Comparison of ENCODE assay signal across 14 mouse cellular contexts in the genomic region with DNA sequence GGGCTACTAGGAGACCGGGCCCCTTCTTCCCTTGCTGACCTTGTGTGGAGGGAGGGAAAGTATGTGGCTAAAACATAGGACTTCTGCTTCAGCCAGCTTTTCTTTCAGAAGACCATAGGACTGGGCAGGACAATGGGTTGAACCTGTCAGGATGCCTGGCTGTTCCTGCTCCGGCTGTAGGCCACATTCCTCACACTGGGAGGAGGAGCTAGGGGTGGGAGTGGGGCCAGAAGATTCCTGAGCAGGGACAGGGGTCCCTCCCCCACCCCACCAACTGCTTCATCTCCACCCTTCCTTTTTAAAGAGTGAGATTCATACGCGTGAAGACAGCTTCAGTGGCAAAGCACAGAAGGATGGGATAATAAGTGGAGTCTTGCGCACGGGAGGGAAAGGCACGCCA. TPM values are rescaled to one million over a fixed set of nuclear protein-coding genes. Genes with fewer than 3 reads are reported as not detected.
A peak's percentile ranks its signal among the peaks of the same experiment; 100 is the strongest.
DNase-seq lines count a peak whose midpoint lies in the region; ATAC-seq and TF ChIP-seq lines count a peak whose summit lies in the region.
"Had no signal": no experiment of that assay in that cellular context is flagged by ENCODE, and none has a peak within 500 bp of the region (broad histone marks: within the 10 kb centered on the region; RNA-seq: fewer than 3 reads in every experiment).

No protein-coding gene starts in this region.

- H3K4me3 ChIP-seq in heart, embryonic 16.5 days (ENCODE audit: low read length): no peak overlapping the region
- H3K4me3 ChIP-seq in lung, postnatal 0 days (ENCODE audit: low read depth, low read length): no peak overlapping the region
- H3K4me3 ChIP-seq in stomach, postnatal 0 days (ENCODE audit: low read depth, low read length): no peak overlapping the region
- H3K4me3 ChIP-seq: embryonic facial prominence, embryonic 12.5 days; forebrain, embryonic 12.5 days had no signal

- no peak overlapping the region for H3K9ac ChIP-seq in heart, embryonic 16.5 days (ENCODE audit: low read length)
- no peak overlapping the region for H3K9ac ChIP-seq in lung, postnatal 0 days (replicated peaks; ENCODE audit: low read depth)
- H3K9ac ChIP-seq in stomach, postnatal 0 days (ENCODE audit: low read length): no peak overlapping the region
- H3K9ac ChIP-seq: embryonic facial prominence, embryonic 12.5 days; forebrain, embryonic 12.5 days had no signal

- 0 out of 2 replicates have a peak, but pooled peaks have one; percentile 23 for ATAC-seq in heart, embryonic 16.5 days (replicated peaks; ENCODE audit: extremely low read depth, insufficient read depth, low FRiP score)
- ATAC-seq in lung, postnatal 0 days: peak; percentile 46
- ATAC-seq in stomach, postnatal 0 days (ENCODE audit: low FRiP score, low TSS enrichment): no peak
- ATAC-seq: hindbrain, embryonic 16.5 days had no signal

- no peak for TF ChIP-seq EP300 in lung, postnatal 0 days (IDR thresholded peaks at IDR 0.05)
- no peak for TF ChIP-seq EP300 in stomach, postnatal 0 days (optimal IDR thresholded peaks at IDR 0.05)

- intact Hi-C loops in heart, postnatal 25 days (cut with DNase I): no loop called here
- intact Hi-C loops in gastrocnemius, postnatal 14 days (cut with DNase I; ENCODE audit: low total_unique reads): no loop called here
- intact Hi-C loops in left cerebral cortex, postnatal 36 days (cut with DNase I): no loop called here

- TF ChIP-seq CTCF in lung, postnatal 0 days (IDR thresholded peaks at IDR 0.05): no peak
- 0 out of 2 replicates have a peak, but pooled peaks have one; percentile 6 for TF ChIP-seq CTCF in stomach, postnatal 0 days (IDR thresholded peaks at IDR 0.05; ENCODE audit: low read depth)

- H3K4me1 ChIP-seq in heart, embryonic 16.5 days (ENCODE audit: control insufficient read depth, insufficient read depth, low read length): peaks cover 3% of the 10 kb centered on the region
- peaks cover 6% of the 10 kb centered on the region; the same call in 1 of the 2 replicates for H3K4me1 ChIP-seq in lung, postnatal 0 days (ENCODE audit: insufficient read depth, low read depth, low read length)
- H3K4me1 ChIP-seq in stomach, postnatal 0 days (replicated peaks; ENCODE audit: control insufficient read depth, insufficient read depth): peaks cover 6% of the 10 kb centered on the region
- H3K4me1 ChIP-seq: forebrain, embryonic 12.5 days had no signal

- WGBS in heart, embryonic 16.5 days: 56% methylated on average over 7 of the region's 7 CpGs
- 48% methylated on average over 7 of the region's 7 CpGs for WGBS in lung, postnatal 0 days
- 53% methylated on average over 7 of the region's 7 CpGs for WGBS in stomach, postnatal 0 days

- no peak overlapping the region for H3K4me2 ChIP-seq in heart, embryonic 16.5 days (ENCODE audit: low read depth, low read length)
- H3K4me2 ChIP-seq in lung, postnatal 0 days (replicated peaks; ENCODE audit: low read depth, low read length): no peak overlapping the region
- no peak overlapping the region for H3K4me2 ChIP-seq in stomach, postnatal 0 days (replicated peaks; ENCODE audit: low read depth)
- H3K4me2 ChIP-seq: embryonic facial prominence, embryonic 12.5 days; forebrain, embryonic 12.5 days had no signal

- DNase-seq in heart, postnatal 25 days (ENCODE audit: low spot score): no peak
- DNase-seq in lung, postnatal 0 days (ENCODE audit: low spot score): peak; percentile 36
- no peak for DNase-seq in lung, postnatal 25 days (ENCODE audit: low spot score)
- DNase-seq in gastrocnemius, postnatal 14 days: peak; percentile 2
- DNase-seq in stomach, postnatal 0 days (ENCODE audit: low spot score): no peak
- DNase-seq in left cerebral cortex, postnatal 36 days (ENCODE audit: low spot score in 2 of 2): no peak
- DNase-seq: adrenal gland, postnatal 10 days; liver; midbrain, embryonic 14.5 days; retina, postnatal 1 day had no signal

- no peaks in the 10 kb centered on the region for H3K27me3 ChIP-seq in heart, embryonic 16.5 days (ENCODE audit: control insufficient read depth, insufficient read depth, low read length)
- no peaks in the 10 kb centered on the region for H3K27me3 ChIP-seq in lung, postnatal 0 days (replicated peaks; ENCODE audit: insufficient read depth, low read length)
- no peaks in the 10 kb centered on the region for H3K27me3 ChIP-seq in stomach, postnatal 0 days (ENCODE audit: control insufficient read depth, insufficient read depth, low read length)
- H3K27me3 ChIP-seq: embryonic facial prominence, embryonic 12.5 days; forebrain, embryonic 12.5 days had no signal

- no peaks in the 10 kb centered on the region for H3K36me3 ChIP-seq in heart, embryonic 16.5 days (ENCODE audit: control insufficient read depth, insufficient read depth)
- no peaks in the 10 kb centered on the region for H3K36me3 ChIP-seq in lung, postnatal 0 days (ENCODE audit: insufficient read depth, low read length)
- H3K36me3 ChIP-seq in stomach, postnatal 0 days (ENCODE audit: control insufficient read depth, insufficient read depth, low read length): no peaks in the 10 kb centered on the region
- H3K36me3 ChIP-seq: embryonic facial prominence, embryonic 12.5 days; forebrain, embryonic 12.5 days had no signal

- H3K9me3 ChIP-seq in heart, embryonic 16.5 days (replicated peaks; ENCODE audit: control insufficient read depth, low read length): no peaks in the 10 kb centered on the region
- no peaks in the 10 kb centered on the region for H3K9me3 ChIP-seq in lung, postnatal 0 days (ENCODE audit: low read length)
- no peaks in the 10 kb centered on the region for H3K9me3 ChIP-seq in stomach, postnatal 0 days (ENCODE audit: control insufficient read depth, low read length)
- H3K9me3 ChIP-seq: embryonic facial prominence, embryonic 12.5 days; forebrain, embryonic 12.5 days had no signal

- no peak overlapping the region for H3K27ac ChIP-seq in heart, embryonic 16.5 days (ENCODE audit: low read length)
- H3K27ac ChIP-seq in lung, postnatal 0 days (ENCODE audit: low read length): no peak overlapping the region
- H3K27ac ChIP-seq in stomach, postnatal 0 days (replicated peaks): peak overlapping the region; percentile 49; the same call in 1 of the 2 replicates
- H3K27ac ChIP-seq: embryonic facial prominence, embryonic 12.5 days; forebrain, embryonic 12.5 days had no signal

RNA-seq across cellular contexts. Expression of gene Sik1, which starts 10.0 kb away (rescaled TPM):
- 13.0 and 18.6 TPM in 2 replicates for polyA plus RNA-seq in heart, embryonic 16.5 days (2015; fragmentation: Nextera tagmentation; extraction: Ambion mirVana)
- 10 to 100 TPM; 18.7 to 29.0 TPM for total RNA-seq in heart, postnatal 25 days (2021)
- polyA plus RNA-seq in lung, postnatal 0 days (2015; fragmentation: Nextera tagmentation; extraction: Ambion mirVana): 29.5 and 35.9 TPM in 2 replicates
- total RNA-seq in gastrocnemius, postnatal 14 days (2021): 10 to 100 TPM; 18.1 to 18.6 TPM
- 18.2 and 19.8 TPM in 2 replicates for polyA plus RNA-seq in stomach, postnatal 0 days (2015; fragmentation: Nextera tagmentation; extraction: Ambion mirVana)
- total RNA-seq in left cerebral cortex, postnatal 36 days (2021): 10 to 100 TPM; 17.7 to 23.7 TPM

Comparison
In these comparisons a context has a peak if more than half of its experiments do, and no peak if none do; other contexts are left out.
1. DNase-seq: peak in lung, postnatal 0 days (single experiment) and gastrocnemius, postnatal 14 days (single experiment); none in heart, postnatal 25 days (single experiment), lung, postnatal 25 days (single experiment), stomach, postnatal 0 days (single experiment) and left cerebral cortex, postnatal 36 days (0 of 2).